ENCODE assay signal across 11 mouse cellular contexts in genomic region chr4:144901561-144902111, GRCm38 (mm10). TPM values are rescaled to one million over a fixed set of nuclear protein-coding genes. Genes with fewer than 3 reads are reported as not detected.
DNase-seq lines count a peak whose midpoint lies in the region; ATAC-seq lines count a peak whose summit lies in the region.
"Had no signal": no experiment of that assay in that cellular context is flagged by ENCODE, and none has a peak within 500 bp of the region (broad histone marks: within the 10 kb centered on the region; RNA-seq: fewer than 3 reads in every experiment).

No protein-coding gene starts in this region.

- peak; percentile 49 for DNase-seq in kidney, adult 11 months
- no peak for DNase-seq in kidney, postnatal 10 days
- DNase-seq in lung, postnatal 36 days = peak; percentile 67
- no peak for DNase-seq in right cerebral cortex, adult 18-20 months
- DNase-seq in embryo, embryonic 9.5 days (ENCODE audit: extremely low spot score) = no peak
- DNase-seq in hindbrain, embryonic 11.5 days (ENCODE audit: low spot score) = no peak
- DNase-seq: right cerebral cortex, postnatal 25 days had no signal

- H3K9ac ChIP-seq in hindbrain, embryonic 11.5 days (ENCODE audit: low read depth, low read length) = no peak overlapping the region
- H3K9ac ChIP-seq: embryonic facial prominence, embryonic 15.5 days had no signal

- H3K9me3 ChIP-seq in hindbrain, embryonic 11.5 days (ENCODE audit: control insufficient read depth, low read length) = no peaks in the 10 kb centered on the region
- H3K9me3 ChIP-seq: embryonic facial prominence, embryonic 15.5 days had no signal

- H3K4me3 ChIP-seq in hindbrain, embryonic 11.5 days (ENCODE audit: low read depth, low read length) = no peak overlapping the region
- H3K4me3 ChIP-seq: embryonic facial prominence, embryonic 15.5 days; left cerebral cortex, adult 2 months had no signal

- no peaks in the 10 kb centered on the region for H3K4me1 ChIP-seq in hindbrain, embryonic 11.5 days (replicated peaks; ENCODE audit: control insufficient read depth, insufficient read depth, low read length)

- H3K4me2 ChIP-seq in hindbrain, embryonic 11.5 days (replicated peaks; ENCODE audit: low read depth, low read length) = no peak overlapping the region
- H3K4me2 ChIP-seq: embryonic facial prominence, embryonic 15.5 days had no signal

- no peak overlapping the region for H3K27ac ChIP-seq in hindbrain, embryonic 11.5 days (ENCODE audit: low read depth, low read length)
- H3K27ac ChIP-seq: embryonic facial prominence, embryonic 15.5 days; left cerebral cortex, adult 2 months had no signal

- WGBS in hindbrain, embryonic 11.5 days = 82% methylated on average over 5 of the region's 5 CpGs

- no peaks in the 10 kb centered on the region for H3K36me3 ChIP-seq in hindbrain, embryonic 11.5 days (ENCODE audit: control insufficient read depth, insufficient read depth, low read length)

- no peaks in the 10 kb centered on the region for H3K27me3 ChIP-seq in hindbrain, embryonic 11.5 days (ENCODE audit: control insufficient read depth, insufficient read depth, low read length)
- H3K27me3 ChIP-seq: embryonic facial prominence, embryonic 15.5 days had no signal

- ATAC-seq in CD4-positive, CD25-positive, alpha-beta regulatory T cell, adult 4 months = peak; percentile 51
- peak; percentile 47; the same call in 1 of the 2 replicates for ATAC-seq in erythroid progenitor cell, adult 5-6 weeks (replicated peaks; ENCODE audit: low FRiP score, poor library complexity, severe bottlenecking)
- no peak for ATAC-seq in hindbrain, embryonic 11.5 days (ENCODE audit: low FRiP score)

RNA-seq across cellular contexts. Expression of gene Dhrs3, which starts 9.0 kb away (rescaled TPM):
- polyA plus RNA-seq in CD4-positive, CD25-positive, alpha-beta regulatory T cell, adult 4 months (2017; shearing (Covaris generic)) = 100 to 1,000 TPM in 1 of 2 experiments, 10 to 100 TPM in 1; 64.4 to 105 TPM
- total RNA-seq in erythroid progenitor cell, adult 5-6 weeks (2015; ENCODE audit: low replicate concordance) = 11.7 and 23.8 TPM in 2 replicates
- total RNA-seq in erythroid progenitor cell, adult 5-6 weeks (2017; ENCODE audit: low replicate concordance) = 9.5 and 14.1 TPM in 2 replicates
- polyA plus RNA-seq in hindbrain, embryonic 11.5 days (2014; fragmentation: Nextera tagmentation; extraction: Ambion mirVana) = 21.5 and 36.4 TPM in 2 replicates

Comparison
In these comparisons a context has a peak if more than half of its experiments do, and no peak if none do; other contexts are left out.
1. DNase-seq: peak in kidney, adult 11 months (single experiment) and lung, postnatal 36 days (single experiment); none in kidney, postnatal 10 days (single experiment), right cerebral cortex, adult 18-20 months (single experiment), embryo, embryonic 9.5 days (single experiment) and hindbrain, embryonic 11.5 days (single experiment).